Mouse (Mus musculus): ENCODE results near the gene Arf5. TPM values are rescaled to one million over a fixed set of nuclear protein-coding genes. Genes with fewer than 3 reads are reported as not detected.

The Arf5 gene
- polyA plus RNA-seq, 1 experiment from 2014 or later: 250 TPM

GRCm38 (mm10) chr6:28429870-28430269 lies 6.5 kb downstream of the Arf5 start:
- ATAC-seq (ENCODE audit: insufficient number of reproducible peaks, insufficient read depth, low FRiP score, low read depth): no peak
- Histone ChIP-seq H3K4me1 (ENCODE audit: control insufficient read depth in 2 of 2, insufficient read depth in 2 of 2, low read length in 2 of 2) (peaks cover 2 to 3% of the 10 kb centered on the region in 2 experiments; a peak in 2 of 4 replicates), H3K36me3 (ENCODE audit: control insufficient read depth, insufficient read depth, low read length) (peaks cover 23% of the 10 kb centered on the region), H3K9me3 (ENCODE audit: control insufficient read depth, low read length) (no peaks in the 10 kb centered on the region), H3K27me3 (ENCODE audit: control insufficient read depth, insufficient read depth, low read length) (no peaks in the 10 kb centered on the region), H3K4me2 (ENCODE audit: low read length) (no peak overlapping the region), H3K9ac (ENCODE audit: low read length) (no peak overlapping the region), H3K27ac (replicated peaks in 1 of 2; ENCODE audit: control insufficient read depth in 1 of 2, insufficient read depth in 1 of 2, low read depth in 2 of 2, low read length in 2 of 2) (no peak overlapping the region), H3K4me3 (ENCODE audit: control insufficient read depth in 1 of 2, insufficient read depth in 1 of 2, low read depth in 1 of 2, low read length in 2 of 2) (no peak overlapping the region)
- 75% methylated on average over 11 of the region's 11 CpGs for WGBS

GRCm38 (mm10) chr6:28430795-28431537 lies 7.6 kb downstream of the Arf5 start:
- H3K4me3 ChIP-seq (ENCODE audit: control insufficient read depth in 1 of 2, insufficient read depth in 1 of 2, low read depth in 1 of 2, low read length in 2 of 2): no peak overlapping the region
- no peaks in the 10 kb centered on the region for H3K9me3 ChIP-seq (ENCODE audit: control insufficient read depth, low read length)
- H3K9ac ChIP-seq (ENCODE audit: low read length): no peak overlapping the region
- H3K4me2 ChIP-seq (ENCODE audit: low read length): no peak overlapping the region
- H3K27me3 ChIP-seq (ENCODE audit: control insufficient read depth, insufficient read depth, low read length): no peaks in the 10 kb centered on the region
- no peaks in the 10 kb centered on the region for H3K4me1 ChIP-seq (ENCODE audit: control insufficient read depth in 2 of 2, insufficient read depth in 2 of 2, low read length in 2 of 2)
- 75% methylated on average over 10 of the region's 10 CpGs for WGBS
- H3K36me3 ChIP-seq (ENCODE audit: control insufficient read depth, insufficient read depth, low read length): peaks cover 13% of the 10 kb centered on the region
- no peak for ATAC-seq (ENCODE audit: insufficient number of reproducible peaks, insufficient read depth, low FRiP score, low read depth)
- H3K27ac ChIP-seq (replicated peaks in 1 of 2; ENCODE audit: control insufficient read depth in 1 of 2, insufficient read depth in 1 of 2, low read depth in 2 of 2, low read length in 2 of 2): no peak overlapping the region

- H3K27ac ChIP-seq (replicated peaks in 1 of 2; ENCODE audit: control insufficient read depth in 1 of 2, insufficient read depth in 1 of 2, low read depth in 2 of 2, low read length in 2 of 2): no peak overlapping the region
- WGBS: 64% methylated on average over 6 of the region's 6 CpGs
Observed at GRCm38 (mm10) chr6:28431538-28431855, 8.1 kb downstream of the Arf5 start.

GRCm38 (mm10) chr6:28447937-28448336 lies 24.6 kb downstream of the Arf5 start:
- 74% methylated on average over 7 of the region's 7 CpGs for WGBS
- H3K36me3 ChIP-seq (ENCODE audit: control insufficient read depth, insufficient read depth, low read length): no peaks in the 10 kb centered on the region

More at GRCm38 (mm10) chr6:28431538-28431855, 8.1 kb downstream of the Arf5 start:
- Histone ChIP-seq H3K4me2 (ENCODE audit: low read length) (no peak overlapping the region), H3K4me3 (ENCODE audit: control insufficient read depth in 1 of 2, insufficient read depth in 1 of 2, low read depth in 1 of 2, low read length in 2 of 2) (no peak overlapping the region), H3K9me3 (ENCODE audit: control insufficient read depth, low read length) (no peaks in the 10 kb centered on the region), H3K9ac (ENCODE audit: low read length) (no peak overlapping the region), H3K36me3 (ENCODE audit: control insufficient read depth, insufficient read depth, low read length) (peaks cover 8% of the 10 kb centered on the region; the same call in 1 of the 2 replicates), H3K27me3 (ENCODE audit: control insufficient read depth, insufficient read depth, low read length) (no peaks in the 10 kb centered on the region), H3K4me1 (ENCODE audit: control insufficient read depth in 2 of 2, insufficient read depth in 2 of 2, low read length in 2 of 2) (no peaks in the 10 kb centered on the region)
- ATAC-seq (ENCODE audit: insufficient number of reproducible peaks, insufficient read depth, low FRiP score, low read depth): no peak

GRCm38 (mm10) chr6:28449253-28449652 lies 25.9 kb downstream of the Arf5 start, which contains the start of gene Pax4:
Gene Pax4 (minus strand): TSS chr6:28449353.
- 63% methylated on average over 2 of the region's 2 CpGs for WGBS
- Histone ChIP-seq H3K36me3 (ENCODE audit: control insufficient read depth, insufficient read depth, low read length) (no peaks in the 10 kb centered on the region), H3K4me3 (ENCODE audit: control insufficient read depth in 1 of 2, insufficient read depth in 1 of 2, low read depth in 1 of 2, low read length in 2 of 2) (no peak within 1 kb of the TSS), H3K4me2 (ENCODE audit: low read length) (no peak within 1 kb of the TSS), H3K27ac (replicated peaks in 1 of 2; ENCODE audit: control insufficient read depth in 1 of 2, insufficient read depth in 1 of 2, low read depth in 2 of 2, low read length in 2 of 2) (no peak within 1 kb of the TSS), H3K27me3 (ENCODE audit: control insufficient read depth, insufficient read depth, low read length) (peaks cover 41% of the 10 kb centered on the region), H3K9me3 (ENCODE audit: control insufficient read depth, low read length) (no peaks in the 10 kb centered on the region), H3K4me1 (ENCODE audit: control insufficient read depth in 2 of 2, insufficient read depth in 2 of 2, low read length in 2 of 2) (no peaks in the 10 kb centered on the region), H3K9ac (ENCODE audit: low read length) (no peak within 1 kb of the TSS)
- ATAC-seq (ENCODE audit: insufficient number of reproducible peaks, insufficient read depth, low FRiP score, low read depth): no peak

More at GRCm38 (mm10) chr6:28447937-28448336, 24.6 kb downstream of the Arf5 start:
- Histone ChIP-seq H3K27me3 (ENCODE audit: control insufficient read depth, insufficient read depth, low read length) (peaks cover 37% of the 10 kb centered on the region), H3K9ac (ENCODE audit: low read length) (no peak overlapping the region), H3K27ac (replicated peaks in 1 of 2; ENCODE audit: control insufficient read depth in 1 of 2, insufficient read depth in 1 of 2, low read depth in 2 of 2, low read length in 2 of 2) (no peak overlapping the region), H3K9me3 (ENCODE audit: control insufficient read depth, low read length) (no peaks in the 10 kb centered on the region), H3K4me1 (ENCODE audit: control insufficient read depth in 2 of 2, insufficient read depth in 2 of 2, low read length in 2 of 2) (no peaks in the 10 kb centered on the region), H3K4me3 (ENCODE audit: control insufficient read depth in 1 of 2, insufficient read depth in 1 of 2, low read depth in 1 of 2, low read length in 2 of 2) (no peak overlapping the region), H3K4me2 (ENCODE audit: low read length) (no peak overlapping the region)
- no peak for ATAC-seq (ENCODE audit: insufficient number of reproducible peaks, insufficient read depth, low FRiP score, low read depth)

GRCm38 (mm10) chr6:28450481-28450880 lies 27.1 kb downstream of the Arf5 start:
- no peak for ATAC-seq (ENCODE audit: insufficient number of reproducible peaks, insufficient read depth, low FRiP score, low read depth)

GRCm38 (mm10) chr6:28450977-28451376 lies 27.6 kb downstream of the Arf5 start:
- no peak overlapping the region for H3K4me3 ChIP-seq (ENCODE audit: control insufficient read depth in 1 of 2, insufficient read depth in 1 of 2, low read depth in 1 of 2, low read length in 2 of 2)
- no peak overlapping the region for H3K4me2 ChIP-seq (ENCODE audit: low read length)
- H3K9me3 ChIP-seq (ENCODE audit: control insufficient read depth, low read length): no peaks in the 10 kb centered on the region
- WGBS: under 1% methylated on average over 12 of the region's 12 CpGs
- no peaks in the 10 kb centered on the region for H3K4me1 ChIP-seq (ENCODE audit: control insufficient read depth in 2 of 2, insufficient read depth in 2 of 2, low read length in 2 of 2)
- ATAC-seq (ENCODE audit: insufficient number of reproducible peaks, insufficient read depth, low FRiP score, low read depth): no peak
- no peaks in the 10 kb centered on the region for H3K36me3 ChIP-seq (ENCODE audit: control insufficient read depth, insufficient read depth, low read length)
- H3K9ac ChIP-seq (ENCODE audit: low read length): no peak overlapping the region
- no peak overlapping the region for H3K27ac ChIP-seq (replicated peaks in 1 of 2; ENCODE audit: control insufficient read depth in 1 of 2, insufficient read depth in 1 of 2, low read depth in 2 of 2, low read length in 2 of 2)
- peaks cover 41% of the 10 kb centered on the region for H3K27me3 ChIP-seq (ENCODE audit: control insufficient read depth, insufficient read depth, low read length)

More at GRCm38 (mm10) chr6:28450481-28450880, 27.1 kb downstream of the Arf5 start:
- no peaks in the 10 kb centered on the region for H3K9me3 ChIP-seq (ENCODE audit: control insufficient read depth, low read length)
- H3K27ac ChIP-seq (replicated peaks in 1 of 2; ENCODE audit: control insufficient read depth in 1 of 2, insufficient read depth in 1 of 2, low read depth in 2 of 2, low read length in 2 of 2): no peak overlapping the region
- no peak overlapping the region for H3K4me3 ChIP-seq (ENCODE audit: control insufficient read depth in 1 of 2, insufficient read depth in 1 of 2, low read depth in 1 of 2, low read length in 2 of 2)
- no peak overlapping the region for H3K4me2 ChIP-seq (ENCODE audit: low read length)
- H3K27me3 ChIP-seq (ENCODE audit: control insufficient read depth, insufficient read depth, low read length): peaks cover 41% of the 10 kb centered on the region
- H3K36me3 ChIP-seq (ENCODE audit: control insufficient read depth, insufficient read depth, low read length): no peaks in the 10 kb centered on the region
- H3K9ac ChIP-seq (ENCODE audit: low read length): no peak overlapping the region
- 9% methylated on average over 5 of the region's 5 CpGs for WGBS
- no peaks in the 10 kb centered on the region for H3K4me1 ChIP-seq (ENCODE audit: control insufficient read depth in 2 of 2, insufficient read depth in 2 of 2, low read length in 2 of 2)

GRCm38 (mm10) chr6:28459221-28459668 lies 35.9 kb downstream of the Arf5 start:
- no peak for ATAC-seq (ENCODE audit: insufficient number of reproducible peaks, insufficient read depth, low FRiP score, low read depth)
- no peaks in the 10 kb centered on the region for H3K9me3 ChIP-seq (ENCODE audit: control insufficient read depth, low read length)
- no peaks in the 10 kb centered on the region for H3K36me3 ChIP-seq (ENCODE audit: control insufficient read depth, insufficient read depth, low read length)
- no peak overlapping the region for H3K4me3 ChIP-seq (ENCODE audit: control insufficient read depth in 1 of 2, insufficient read depth in 1 of 2, low read depth in 1 of 2, low read length in 2 of 2)
- no peak overlapping the region for H3K27ac ChIP-seq (replicated peaks in 1 of 2; ENCODE audit: control insufficient read depth in 1 of 2, insufficient read depth in 1 of 2, low read depth in 2 of 2, low read length in 2 of 2)
- no peak overlapping the region for H3K9ac ChIP-seq (ENCODE audit: low read length)
- H3K4me1 ChIP-seq (ENCODE audit: control insufficient read depth in 2 of 2, insufficient read depth in 2 of 2, low read length in 2 of 2): no peaks in the 10 kb centered on the region
- H3K4me2 ChIP-seq (ENCODE audit: low read length): no peak overlapping the region
- no peaks in the 10 kb centered on the region for H3K27me3 ChIP-seq (ENCODE audit: control insufficient read depth, insufficient read depth, low read length)
